Mouse (Mus musculus) MEL (cell line): ENCODE measurements around the gene E130308A19Rik. TPM values are rescaled to one million over a fixed set of nuclear protein-coding genes. Genes with fewer than 3 reads are reported as not detected.

Experiments
- DNase-seq: peaks from one replicate; pipeline ENCODE4 v3.0.0; 2011; ENCODE audit warnings: low read depth, low spot score
- H3K27ac ChIP-seq: 2 replicates; pipeline ENCODE4 v1.5.1; 2012; ENCODE audit warnings: low read depth, mild to moderate bottlenecking, control low read depth, low read length, moderate library complexity; ENCODE audit not compliant: control insufficient read depth
- H3K27me3 ChIP-seq, 2 experiments: fragments of 150-350 bp in 1 of 2; sonication (generic) in 1 of 2; 2 replicates each; pipeline ENCODE4 v1.6.1; 2012; ENCODE audit warnings: low read length in 2 of 2, mild to moderate bottlenecking in 2 of 2, improper control_type of control experiment in 1 of 2, moderate library complexity in 1 of 2; ENCODE audit not compliant: insufficient read depth in 2 of 2, control insufficient read depth in 1 of 2
- H3K36me3 ChIP-seq, 2 experiments: 2 replicates each; pipeline ENCODE4 v1.6.1; 2012 to 2014; ENCODE audit warnings: low read length in 2 of 2, improper control_type of control experiment in 1 of 2, inconsistent platforms in 1 of 2, mild to moderate bottlenecking in 1 of 2; ENCODE audit not compliant: insufficient read depth in 2 of 2, control insufficient read depth in 1 of 2
- H3K4me1 ChIP-seq, 2 experiments: fragments of 150-350 bp in 1 of 2; sonication (generic) in 1 of 2; 2 replicates each; pipeline ENCODE4 v1.6.1; 2012; ENCODE audit warnings: low read length in 2 of 2, improper control_type of control experiment in 1 of 2, mild to moderate bottlenecking in 1 of 2; ENCODE audit not compliant: insufficient read depth in 2 of 2, control insufficient read depth in 1 of 2
- H3K4me3 ChIP-seq, 2 experiments: fragments of 150-350 bp in 1 of 2; sonication (generic) in 1 of 2; 2 replicates each; pipeline ENCODE4 v1.5.1; 2012; ENCODE audit warnings: low read depth in 2 of 2, low read length in 2 of 2, mild to moderate bottlenecking in 2 of 2, moderate library complexity in 2 of 2, control low read depth in 1 of 2, improper control_type of control experiment in 1 of 2; ENCODE audit not compliant: control insufficient read depth in 1 of 2, insufficient read depth in 1 of 2
- H3K79me2 ChIP-seq: 2 replicates; pipeline ENCODE4 v1.6.1; 2012; ENCODE audit warnings: mild to moderate bottlenecking, low read length, moderate library complexity; ENCODE audit not compliant: control insufficient read depth, poor library complexity, insufficient read depth
- H3K9ac ChIP-seq: 2 replicates; pipeline ENCODE4 v1.6.1; 2012; ENCODE audit warnings: low read depth, mild to moderate bottlenecking, control low read depth, low read length, moderate library complexity; ENCODE audit not compliant: control insufficient read depth, poor library complexity, severe bottlenecking
- H3K9me3 ChIP-seq: fragments of 150-350 bp; sonication (generic); replicated peaks from 2 replicates; pipeline ENCODE4 v1.6.1; 2012; ENCODE audit warnings: mild to moderate bottlenecking, low read length, improper control_type of control experiment, moderate library complexity; ENCODE audit not compliant: insufficient read depth
- BHLHE40 ChIP-seq: IDR thresholded peaks from 2 replicates; pipeline ENCODE4 v1.6.1; 2012; ENCODE audit warnings: low read depth, mild to moderate bottlenecking, inconsistent platforms, low read length, improper control_type of control experiment, borderline replicate concordance
- CHD1 ChIP-seq: IDR thresholded peaks from 2 replicates; pipeline ENCODE4 v1.6.1; 2012; ENCODE audit warnings: low read depth, mild to moderate bottlenecking, inconsistent platforms, low read length, improper control_type of control experiment
- CHD2 ChIP-seq: IDR thresholded peaks from 2 replicates; pipeline ENCODE4 v1.6.1; 2011; ENCODE audit warnings: low read length, improper control_type of control experiment
- CTCF ChIP-seq, 3 experiments: IDR thresholded peaks in 2 of 3; conservative IDR thresholded peaks in 1 of 3; 2 replicates each; pipeline ENCODE4 v1.5.1; 2011 to 2012; ENCODE audit warnings: low read length in 3 of 3, low read depth in 2 of 3, mild to moderate bottlenecking in 2 of 3, improper control_type of control experiment in 1 of 3, inconsistent platforms in 1 of 3, mixed read lengths in 1 of 3, moderate library complexity in 1 of 3; ENCODE audit not compliant: control insufficient read depth in 1 of 3, insufficient read depth in 1 of 3, poor library complexity in 1 of 3, severe bottlenecking in 1 of 3
- E2F4 ChIP-seq: IDR thresholded peaks from 2 replicates; pipeline ENCODE4 v1.6.1; 2011; ENCODE audit warnings: low read depth, low read length, improper control_type of control experiment, borderline replicate concordance
- ELF1 ChIP-seq: IDR thresholded peaks from 2 replicates; pipeline ENCODE4 v1.6.1; 2014; ENCODE audit warnings: low read depth, mild to moderate bottlenecking, inconsistent platforms, low read length, improper control_type of control experiment, moderate library complexity
- EP300 ChIP-seq, 2 experiments: IDR thresholded peaks; 2 replicates each; pipeline ENCODE4 v1.6.1; 2011; ENCODE audit warnings: improper control_type of control experiment in 2 of 2, low read length in 2 of 2, low read depth in 1 of 2, mild to moderate bottlenecking in 1 of 2
- ETS1 ChIP-seq: IDR thresholded peaks from 2 replicates; pipeline ENCODE4 v1.6.1; 2012; ENCODE audit warnings: low read depth, mild to moderate bottlenecking, inconsistent platforms, low read length, improper control_type of control experiment, moderate library complexity
- GABPA ChIP-seq: IDR thresholded peaks from 2 replicates; pipeline ENCODE4 v1.6.1; 2012; ENCODE audit warnings: low read depth, mild to moderate bottlenecking, inconsistent platforms, low read length, improper control_type of control experiment, moderate library complexity
- GATA1 ChIP-seq: IDR thresholded peaks from 2 replicates; pipeline ENCODE4 v1.6.1; 2011; ENCODE audit warnings: low read depth, low read length, improper control_type of control experiment
- HCFC1 ChIP-seq: IDR thresholded peaks from 2 replicates; pipeline ENCODE4 v1.6.1; 2012; ENCODE audit warnings: low read depth, mild to moderate bottlenecking, inconsistent platforms, low read length, improper control_type of control experiment, moderate library complexity
- KAT2A ChIP-seq: conservative IDR thresholded peaks from 2 replicates; pipeline ENCODE4 v1.6.1; 2012; ENCODE audit warnings: low read depth, low read length, improper control_type of control experiment, inconsistent platforms
- MAFK ChIP-seq: IDR thresholded peaks from 2 replicates; pipeline ENCODE4 v1.6.1; 2011; ENCODE audit warnings: low read depth, mild to moderate bottlenecking, low read length, improper control_type of control experiment, borderline replicate concordance
- MAX ChIP-seq: IDR thresholded peaks from 2 replicates; pipeline ENCODE4 v1.6.1; 2011; ENCODE audit warnings: low read length, improper control_type of control experiment
- MAZ ChIP-seq: IDR thresholded peaks from 2 replicates; pipeline ENCODE4 v1.6.1; 2012; ENCODE audit warnings: low read depth, mild to moderate bottlenecking, inconsistent platforms, low read length, improper control_type of control experiment
- MEF2A ChIP-seq: IDR thresholded peaks from 2 replicates; pipeline ENCODE4 v1.6.1; 2014; ENCODE audit warnings: low read depth, mild to moderate bottlenecking, inconsistent platforms, low read length, improper control_type of control experiment; ENCODE audit not compliant: poor library complexity, insufficient replicate concordance, severe bottlenecking; ENCODE audit errors: extremely low read depth
- MXI1 ChIP-seq: IDR thresholded peaks from 2 replicates; pipeline ENCODE4 v1.6.1; 2011; ENCODE audit warnings: mild to moderate bottlenecking, low read depth, low read length, improper control_type of control experiment
- MYB ChIP-seq: IDR thresholded peaks from 2 replicates; pipeline ENCODE4 v1.6.1; 2011; ENCODE audit warnings: mild to moderate bottlenecking, low read depth, low read length, improper control_type of control experiment
- MYC ChIP-seq: IDR thresholded peaks from 2 replicates; pipeline ENCODE4 v1.6.1; 2011; ENCODE audit warnings: low read depth, mild to moderate bottlenecking, low read length, improper control_type of control experiment, moderate library complexity
- NELFE ChIP-seq: IDR thresholded peaks from 2 replicates; pipeline ENCODE4 v1.6.1; 2011; ENCODE audit warnings: low read depth, low read length, improper control_type of control experiment
- NRF1 ChIP-seq: IDR thresholded peaks from 2 replicates; pipeline ENCODE4 v1.6.1; 2014; ENCODE audit warnings: low read depth, mild to moderate bottlenecking, inconsistent platforms, low read length, improper control_type of control experiment, moderate library complexity; ENCODE audit not compliant: poor library complexity, insufficient read depth, severe bottlenecking
- POLR2A ChIP-seq, 2 experiments: IDR thresholded peaks; 2 replicates each; pipeline ENCODE4 v1.6.1; 2011 to 2012; ENCODE audit warnings: low read length in 2 of 2, mild to moderate bottlenecking in 2 of 2, control low read depth in 1 of 2, improper control_type of control experiment in 1 of 2, low read depth in 1 of 2, moderate library complexity in 1 of 2; ENCODE audit not compliant: control insufficient read depth in 1 of 2, insufficient read depth in 1 of 2, poor library complexity in 1 of 2
- POLR2AphosphoS5 ChIP-seq: IDR thresholded peaks from 2 replicates; pipeline ENCODE4 v1.6.1; 2012; ENCODE audit warnings: low read depth, borderline replicate concordance, mild to moderate bottlenecking, inconsistent platforms, low read length, moderate library complexity, mixed read lengths
- RAD21 ChIP-seq: IDR thresholded peaks from 2 replicates; pipeline ENCODE4 v1.6.1; 2011; ENCODE audit warnings: mild to moderate bottlenecking, low read depth, low read length, improper control_type of control experiment
- RCOR1 ChIP-seq: IDR thresholded peaks from 2 replicates; pipeline ENCODE4 v1.6.1; 2012; ENCODE audit warnings: low read depth, mild to moderate bottlenecking, inconsistent platforms, low read length, improper control_type of control experiment
- SIN3A ChIP-seq: IDR thresholded peaks from 2 replicates; pipeline ENCODE4 v1.6.1; 2012; ENCODE audit warnings: low read length, improper control_type of control experiment, inconsistent platforms
- SMC3 ChIP-seq: IDR thresholded peaks from 2 replicates; pipeline ENCODE4 v1.6.1; 2011; ENCODE audit warnings: low read depth, low read length, improper control_type of control experiment
- TAL1 ChIP-seq: IDR thresholded peaks from 2 replicates; pipeline ENCODE4 v1.6.1; 2012; ENCODE audit warnings: mild to moderate bottlenecking, inconsistent platforms, low read length, moderate library complexity, mixed read lengths
- TBP ChIP-seq: IDR thresholded peaks from 2 replicates; pipeline ENCODE4 v1.8.0; 2011; ENCODE audit warnings: low read depth, low read length, improper control_type of control experiment
- UBTF ChIP-seq: IDR thresholded peaks from 2 replicates; pipeline ENCODE4 v1.6.1; 2012; ENCODE audit warnings: low read depth, mild to moderate bottlenecking, inconsistent platforms, low read length, improper control_type of control experiment, moderate library complexity, borderline replicate concordance; ENCODE audit not compliant: insufficient read depth
- USF1 ChIP-seq: IDR thresholded peaks from 2 replicates; pipeline ENCODE4 v1.6.1; 2014; ENCODE audit warnings: low read depth, mild to moderate bottlenecking, inconsistent platforms, low read length, improper control_type of control experiment, moderate library complexity
- USF2 ChIP-seq, 2 experiments: IDR thresholded peaks; 2 replicates each; pipeline ENCODE4 v1.6.1; 2011 to 2012; ENCODE audit warnings: improper control_type of control experiment in 2 of 2, low read length in 2 of 2, borderline replicate concordance in 1 of 2, inconsistent platforms in 1 of 2, low read depth in 1 of 2, mild to moderate bottlenecking in 1 of 2; ENCODE audit not compliant: insufficient read depth in 1 of 2
- ZC3H11A ChIP-seq: IDR thresholded peaks from 2 replicates; pipeline ENCODE4 v1.6.1; 2012; ENCODE audit warnings: low read depth, mild to moderate bottlenecking, inconsistent platforms, low read length, improper control_type of control experiment
- ZKSCAN1 ChIP-seq: IDR thresholded peaks from 2 replicates; pipeline ENCODE4 v1.6.1; 2012; ENCODE audit warnings: low read depth, mild to moderate bottlenecking, inconsistent platforms, low read length, improper control_type of control experiment, moderate library complexity
- ZMIZ1 ChIP-seq: IDR thresholded peaks from 2 replicates; pipeline ENCODE4 v1.6.1; 2012; ENCODE audit warnings: low read depth, mild to moderate bottlenecking, inconsistent platforms, low read length, improper control_type of control experiment, moderate library complexity
- ZNF384 ChIP-seq: IDR thresholded peaks from 2 replicates; pipeline ENCODE4 v1.6.1; 2012; ENCODE audit warnings: low read depth, mild to moderate bottlenecking, inconsistent platforms, low read length, improper control_type of control experiment
- polyA plus RNA-seq, 2 experiments: library from polyadenylated mRNA; stranded (reverse) in 1 of 2; unstranded in 1 of 2; fragments of >175 nt in 1 of 2; fragments of >200 nt in 1 of 2; gene quantifications; 2 replicates each; pipeline versions ENCODE4 v1.2.1 to v1.2.4; 2012; ENCODE audit warnings: low replicate concordance in 2 of 2, low read depth in 1 of 2; ENCODE audit not compliant: insufficient read length in 2 of 2, insufficient read depth in 1 of 2, missing spikeins in 1 of 2
- total RNA-seq: library from RNA; depleted of rRNA; stranded (reverse); fragments of 300-350 nt; gene quantifications from 2 replicates; pipeline ENCODE4 v1.2.3, GENCODE M21; 2012

E130308A19Rik gene
- total and polyA plus RNA-seq, 3 experiments: 4.0 to 12.5 TPM; not detected in 1

- peak overlapping the region; percentile 84 to 95 for H3K4me3 ChIP-seq
- peaks cover 12 to 42% of the 10 kb centered on the region in 2 experiments for H3K36me3 ChIP-seq
- peaks cover 0 to 2% of the 10 kb centered on the region in 2 experiments; a peak in 1 of 4 replicates for H3K27me3 ChIP-seq
- peak; percentile 99 for DNase-seq
- peaks cover 41% of the 10 kb centered on the region for H3K79me2 ChIP-seq
- H3K9me3 ChIP-seq: no peaks in the 10 kb centered on the region
- H3K4me1 ChIP-seq: peaks cover 16 to 19% of the 10 kb centered on the region in 2 experiments
- H3K9ac ChIP-seq: peak overlapping the region; percentile 98
- peak overlapping the region; percentile 40 for H3K27ac ChIP-seq
- TF ChIP-seq RAD21 (no peak), MAZ (no peak), GATA1 (no peak), ETS1 (no peak), POLR2A (IDR thresholded peaks at IDR 0.05; ENCODE audit: control insufficient read depth in 1 of 2, insufficient read depth in 1 of 2, low read depth in 1 of 2, low read length in 2 of 2, poor library complexity in 1 of 2) (peak; percentile 50 to 89), USF1 (0 out of 2 replicates have a peak, but pooled peaks have one; percentile 14), HCFC1 (peak; percentile 98), TBP (peak; percentile 69; the same call in 1 of the 2 replicates), MEF2A (no peak), SIN3A (peak; percentile 94), KAT2A (peak; percentile 92), MAFK (no peak), NELFE (peak; percentile 85), RCOR1 (0 out of 2 replicates have a peak, but pooled peaks have one; percentile 37), MAX (0 out of 2 replicates have a peak, but pooled peaks have one; percentile 59), UBTF (no peak), USF2 (IDR thresholded peaks at IDR 0.05; ENCODE audit: borderline replicate concordance in 1 of 2, insufficient read depth in 1 of 2, low read depth in 1 of 2, low read length in 2 of 2) (no peak), ELF1 (peak; percentile 96), POLR2AphosphoS5 (no peak), CHD2 (peak; percentile 32; the same call in 1 of the 2 replicates), MXI1 (peak; percentile 69; the same call in 1 of the 2 replicates), MYB (no peak), SMC3 (no peak), BHLHE40 (0 out of 2 replicates have a peak, but pooled peaks have one; percentile 11), E2F4 (peak; percentile 76; the same call in 1 of the 2 replicates), ZNF384 (peak; percentile 96), CTCF (IDR thresholded peaks at IDR 0.05 in 2 of 3, conservative IDR thresholded peaks at IDR 0.05 in 1 of 3; ENCODE audit: control insufficient read depth in 1 of 3, insufficient read depth in 1 of 3, low read depth in 2 of 3, low read length in 3 of 3, poor library complexity in 1 of 3, severe bottlenecking in 1 of 3) (no peak), ZC3H11A (no peak), EP300 (IDR thresholded peaks at IDR 0.05; ENCODE audit: low read depth in 1 of 2, low read length in 2 of 2) (no peak), TAL1 (no peak), MYC (peak; percentile 54; the same call in 1 of the 2 replicates), NRF1 (no peak), ZMIZ1 (peak; percentile 40; the same call in 1 of the 2 replicates), CHD1 (no peak), ZKSCAN1 (no peak), GABPA (no peak)
Measured at GRCm38 (mm10) chr4:59783685-59784279, 157.8 kb downstream of the E130308A19Rik start.
